Mouse (Mus musculus) thymus, adult 2 months (tissue): Measurements from ENCODE around the gene Washc2. TPM values are rescaled to one million over a fixed set of nuclear protein-coding genes. Genes with fewer than 3 reads are reported as not detected.

Experiments used
- DNase-seq: peaks from one replicate; pipeline ENCODE4 v3.0.0; 2021
- H3K27ac ChIP-seq: fragments of 200-500 bp; 2 replicates; pipeline ENCODE4 v1.5.1; 2012; ENCODE audit warnings: low read length, control low read depth; ENCODE audit not compliant: control insufficient read depth, insufficient read depth
- H3K27me3 ChIP-seq: fragments of 200-500 bp; 2 replicates; pipeline ENCODE4 v1.6.1; 2012; ENCODE audit warnings: mild to moderate bottlenecking, low read length, moderate library complexity, mixed read lengths; ENCODE audit not compliant: control insufficient read depth, insufficient read depth
- H3K36me3 ChIP-seq: fragments of 200-500 bp; 2 replicates; pipeline ENCODE4 v1.6.1; 2012; ENCODE audit warnings: mild to moderate bottlenecking, low read length, moderate library complexity; ENCODE audit not compliant: control insufficient read depth, insufficient read depth
- H3K4me1 ChIP-seq: fragments of 200-500 bp; replicated peaks from 2 replicates; pipeline ENCODE4 v1.6.1; 2012; ENCODE audit warnings: low read length; ENCODE audit not compliant: control insufficient read depth, insufficient read depth
- H3K4me3 ChIP-seq: fragments of 200-500 bp; 2 replicates; pipeline ENCODE4 v1.5.1; 2012; ENCODE audit warnings: mild to moderate bottlenecking, low read length, control low read depth, moderate library complexity; ENCODE audit not compliant: control insufficient read depth, insufficient read depth
- CTCF ChIP-seq: fragments of 200-500 bp; IDR thresholded peaks from 2 replicates; pipeline ENCODE4 v1.5.1; 2012; ENCODE audit warnings: mild to moderate bottlenecking, control low read depth, low read length, moderate library complexity, borderline replicate concordance; ENCODE audit not compliant: control insufficient read depth, poor library complexity, insufficient read depth; ENCODE audit errors: extremely low read depth
- POLR2A ChIP-seq: fragments of 200-500 bp; IDR thresholded peaks from 2 replicates; pipeline ENCODE4 v1.6.1; 2012; ENCODE audit warnings: mild to moderate bottlenecking, low read length, control low read depth, moderate library complexity; ENCODE audit not compliant: control insufficient read depth, poor library complexity, insufficient read depth; ENCODE audit errors: extremely low read depth
- WGBS: fragments of 180-500 bp; shearing (Covaris S2); methylation state at CpG from one replicate; pipeline ENCODE4 v1.1.7; 2018; 5-methylcytosine and 5-hydroxymethylcytosine counted together
- polyA plus RNA-seq: library from polyadenylated mRNA; depleted of rRNA; stranded (reverse); fragments of >200 nt; gene quantifications from 2 replicates; pipeline ENCODE4 v1.2.3, GENCODE M21; 2012

Washc2 gene
- polyA plus RNA-seq, 1 experiment: 61.7 TPM

DNA sequence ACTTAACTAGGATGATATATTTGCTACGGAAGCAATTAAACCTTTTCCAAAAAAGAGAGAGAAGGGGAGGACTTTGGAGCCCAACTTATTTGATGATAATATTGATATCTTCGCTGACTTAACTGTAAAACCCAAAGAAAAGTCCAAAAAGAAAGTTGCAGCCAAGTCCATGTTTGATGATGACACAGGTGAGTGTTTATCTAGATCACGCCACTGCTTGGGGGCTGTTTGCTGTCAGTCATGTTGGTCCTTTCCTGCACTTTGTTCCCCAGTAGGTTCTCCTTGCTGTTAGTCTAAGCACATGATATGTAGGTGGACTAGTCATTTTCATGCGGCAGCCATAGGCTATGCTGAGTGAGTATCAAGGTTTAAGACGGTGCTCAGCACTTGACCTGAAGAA lies 52.6 kb downstream of the Washc2 start:
- DNase-seq: no peak
- Histone ChIP-seq H3K36me3 (peaks cover 5% of the 10 kb centered on the region; the same call in 1 of the 2 replicates), H3K4me3 (no peak overlapping the region), H3K27me3 (no peaks in the 10 kb centered on the region), H3K4me1 (no peaks in the 10 kb centered on the region), H3K27ac (no peak overlapping the region)
- TF ChIP-seq POLR2A (no peak), CTCF (no peak)
- WGBS: 98% methylated on average over 5 of the region's 5 CpGs

DNA sequence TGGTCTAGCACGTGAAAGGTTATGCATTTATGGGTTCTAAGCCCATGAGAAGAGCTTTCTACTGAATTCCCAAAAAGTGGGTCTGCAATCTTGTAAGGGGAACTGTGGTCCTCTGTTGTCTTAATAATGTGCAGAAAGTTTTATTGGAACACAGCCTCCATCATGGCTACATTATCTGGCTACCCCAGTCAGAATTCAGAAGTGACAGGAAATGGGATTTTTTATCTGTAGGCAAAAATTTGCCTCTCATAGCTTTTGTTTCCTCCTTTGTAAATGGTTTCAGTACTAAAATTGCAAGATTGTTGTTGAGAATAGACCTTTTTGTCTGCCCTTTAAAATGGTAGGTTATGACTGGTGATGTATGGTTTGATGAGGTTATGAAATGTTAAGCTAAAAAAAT lies 55.0 kb downstream of the Washc2 start:
- Histone ChIP-seq H3K4me1 (peaks cover 9% of the 10 kb centered on the region), H3K36me3 (no peaks in the 10 kb centered on the region)
- 93% methylated on average over 1 of the region's 1 CpGs for WGBS

DNA sequence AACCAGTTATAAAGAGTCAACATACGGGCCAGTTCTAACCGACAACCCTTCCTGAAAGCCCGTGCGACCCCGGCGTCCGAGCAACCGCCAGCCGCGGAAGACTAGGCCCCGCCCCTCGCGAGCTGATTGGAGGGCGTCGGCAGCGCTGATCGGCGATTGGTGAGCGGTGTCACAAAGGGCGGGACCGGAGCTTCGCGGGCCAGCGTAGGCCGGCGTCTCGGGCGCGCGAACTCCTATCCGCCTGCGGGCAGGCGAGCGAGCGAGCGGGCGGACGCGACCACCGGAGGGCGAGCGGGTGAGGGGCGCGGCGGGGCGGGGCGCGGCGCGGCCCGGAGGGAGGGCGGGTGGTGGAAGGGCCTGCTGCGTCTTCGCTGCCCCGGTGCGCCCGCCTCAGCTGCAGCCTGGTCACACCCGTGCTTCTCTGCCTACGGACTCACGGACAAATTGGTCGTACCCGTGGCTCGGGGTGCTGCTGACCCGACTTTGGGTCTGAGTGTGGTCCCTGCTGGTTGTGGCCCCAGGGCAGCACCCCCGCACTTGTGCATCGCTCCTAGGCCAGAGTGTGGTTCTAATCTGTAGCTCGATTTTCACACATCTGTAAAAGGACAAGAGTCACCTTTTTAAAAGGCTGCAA lies 56.3 kb downstream of the Washc2 start, which contains the start of gene Zfand4:
TSS of gene Zfand4 (plus strand) at position 205 of the 634 bp plus-strand sequence.
- H3K36me3 ChIP-seq: no peaks in the 10 kb centered on the region
- TF ChIP-seq POLR2A (peak; percentile 78), CTCF (no peak)
- under 1% methylated on average over 59 of the region's 67 CpGs for WGBS
- H3K27me3 ChIP-seq: no peaks in the 10 kb centered on the region
- DNase-seq: peak; percentile 94
- peaks cover 9% of the 10 kb centered on the region for H3K4me1 ChIP-seq
- H3K4me3 ChIP-seq: peak within 1 kb of the TSS; percentile 72
- no peak within 1 kb of the TSS for H3K27ac ChIP-seq

More for the DNA sequence above, 55.0 kb downstream of the Washc2 start:
- no peak overlapping the region for H3K4me3 ChIP-seq
- DNase-seq: no peak
- no peak for TF ChIP-seq CTCF
- no peak for TF ChIP-seq POLR2A
- no peak overlapping the region for H3K27ac ChIP-seq
- no peaks in the 10 kb centered on the region for H3K27me3 ChIP-seq

DNA sequence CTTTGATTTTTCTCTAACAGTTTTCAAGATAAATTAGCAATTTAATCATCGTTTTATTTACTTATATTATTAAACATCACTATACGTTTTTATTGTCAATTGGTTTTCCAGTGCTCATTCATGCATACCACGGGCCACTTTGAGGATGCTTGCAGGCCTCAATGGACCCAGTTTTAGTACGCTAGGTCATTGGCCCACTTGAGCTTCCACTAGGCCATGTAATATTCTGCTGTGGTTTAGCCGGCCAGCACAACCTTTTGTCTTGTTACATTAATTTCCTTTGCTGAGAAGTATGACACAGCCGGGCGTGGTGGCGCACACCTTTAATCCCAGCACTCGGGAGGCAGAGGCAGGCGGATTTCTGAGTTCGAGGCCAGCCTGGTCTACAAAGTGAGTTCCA lies 57.0 kb downstream of the Washc2 start:
- H3K36me3 ChIP-seq: no peaks in the 10 kb centered on the region
- WGBS: 88% methylated on average over 11 of the region's 11 CpGs
- DNase-seq: no peak
- no peaks in the 10 kb centered on the region for H3K27me3 ChIP-seq
- H3K27ac ChIP-seq: no peak overlapping the region
- H3K4me3 ChIP-seq: no peak overlapping the region
- no peak for TF ChIP-seq CTCF
- no peak for TF ChIP-seq POLR2A
- H3K4me1 ChIP-seq: peaks cover 9% of the 10 kb centered on the region

DNA sequence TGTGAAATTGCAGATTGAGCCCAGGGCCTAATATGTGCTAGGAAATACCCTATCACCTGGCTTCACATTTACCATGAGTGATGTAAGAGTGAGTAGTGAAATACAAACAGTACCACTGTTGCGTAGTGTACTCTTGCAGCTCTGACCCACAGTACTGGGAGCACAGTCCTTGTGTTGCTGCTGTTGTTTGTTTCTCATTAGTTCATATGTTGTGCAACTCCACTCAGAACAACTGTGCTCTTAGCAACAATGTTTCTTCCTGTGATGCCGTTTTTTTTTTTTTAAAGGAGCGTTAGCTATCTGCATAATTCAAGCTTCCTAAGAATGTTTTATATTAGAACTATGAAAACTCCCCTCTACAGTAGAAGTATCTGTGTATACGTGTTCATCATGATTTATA lies 57.8 kb downstream of the Washc2 start:
- Histone ChIP-seq H3K36me3 (no peaks in the 10 kb centered on the region), H3K4me1 (peaks cover 9% of the 10 kb centered on the region), H3K27me3 (no peaks in the 10 kb centered on the region), H3K4me3 (no peak overlapping the region), H3K27ac (no peak overlapping the region)
- DNase-seq: no peak
- TF ChIP-seq POLR2A (no peak), CTCF (no peak)
- 83% methylated on average over 4 of the region's 4 CpGs for WGBS

DNA sequence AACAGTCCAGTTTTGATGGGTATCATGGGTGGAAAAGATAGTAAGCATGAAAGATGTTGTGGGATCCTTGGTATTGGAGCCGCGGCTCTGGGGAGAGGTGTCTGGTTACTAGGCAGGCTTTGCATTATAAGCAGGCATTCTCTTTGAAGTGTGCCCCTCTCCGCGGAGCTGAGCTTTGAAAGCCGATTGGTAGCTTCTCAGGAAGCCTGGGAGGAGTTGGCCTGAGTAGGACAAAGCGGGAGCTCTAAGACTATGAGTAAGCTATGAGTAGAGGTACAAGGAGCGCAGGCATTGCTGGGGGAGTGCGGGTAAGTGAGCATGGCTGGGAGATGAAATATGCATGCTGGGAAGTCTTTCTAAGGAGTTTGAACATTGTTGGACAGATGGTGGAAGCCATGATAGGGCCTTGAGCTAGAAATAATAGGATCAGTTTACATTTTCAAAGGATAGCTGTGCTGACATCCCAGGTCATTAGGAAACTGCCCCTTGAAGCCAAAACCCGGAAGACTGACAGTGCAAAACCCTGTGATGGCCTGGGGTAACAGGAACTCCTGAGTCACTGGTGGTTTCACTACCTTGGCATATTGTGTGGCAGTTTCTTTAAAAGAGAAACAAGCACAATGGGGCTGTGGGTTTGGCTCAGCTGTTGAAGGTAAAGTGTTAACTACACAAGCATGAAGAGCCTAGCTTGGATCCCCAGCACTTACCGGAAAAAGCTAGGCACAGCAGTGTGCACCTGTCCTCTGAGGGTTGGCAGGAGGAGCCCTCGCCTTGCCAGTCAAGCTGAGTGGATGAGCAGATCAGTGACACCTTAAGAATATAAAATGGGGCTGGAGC lies 58.7 kb downstream of the Washc2 start:
- WGBS: 31% methylated on average over 11 of the region's 11 CpGs
- Histone ChIP-seq H3K27me3 (no peaks in the 10 kb centered on the region), H3K4me1 (peaks cover 9% of the 10 kb centered on the region), H3K36me3 (no peaks in the 10 kb centered on the region), H3K27ac (peak overlapping the region; percentile 53), H3K4me3 (no peak overlapping the region)
- no peak for TF ChIP-seq CTCF
- no peak for TF ChIP-seq POLR2A
- peak; percentile 44 for DNase-seq
